Mouse (Mus musculus) heart, embryonic 14.5 days (tissue): Measurements from ENCODE around the gene Prnp. TPM values are rescaled to one million over a fixed set of nuclear protein-coding genes. Genes with fewer than 3 reads are reported as not detected.
A peak's percentile ranks its signal among the peaks of the same experiment; 100 is the strongest.

ENCODE experiments used
- ATAC-seq: fragments of 200-750 bp; cut with Nextera tagmentation; 2 replicates; pipeline ENCODE4 v1.8.0; 2017; ENCODE audit warnings: low read depth, moderate TSS enrichment; ENCODE audit not compliant: insufficient number of reproducible peaks, insufficient read depth, low FRiP score
- H3K27ac ChIP-seq, 2 experiments: fragments of 200-500 bp in 1 of 2; fragments of 300-500 bp in 1 of 2; sonication (generic) in 1 of 2; replicated peaks in 1 of 2; 2 replicates each; pipeline ENCODE4 v1.5.1; 2012 to 2014; ENCODE audit warnings: low read depth in 2 of 2, low read length in 2 of 2, control low read depth in 1 of 2, mild to moderate bottlenecking in 1 of 2, mixed read lengths in 1 of 2; ENCODE audit not compliant: control insufficient read depth in 1 of 2, insufficient read depth in 1 of 2
- H3K27me3 ChIP-seq: fragments of 300-500 bp; sonication (generic); 2 replicates; pipeline ENCODE4 v1.6.1; 2014; ENCODE audit warnings: mild to moderate bottlenecking, low read length, control low read depth; ENCODE audit not compliant: control insufficient read depth, insufficient read depth
- H3K36me3 ChIP-seq: fragments of 300-500 bp; sonication (generic); 2 replicates; pipeline ENCODE4 v1.6.1; 2014; ENCODE audit warnings: mild to moderate bottlenecking, control low read depth, low read length, mixed read lengths; ENCODE audit not compliant: control insufficient read depth, insufficient read depth
- H3K4me1 ChIP-seq, 2 experiments: fragments of 200-500 bp in 1 of 2; fragments of 300-500 bp in 1 of 2; sonication (generic) in 1 of 2; 2 replicates each; pipeline ENCODE4 v1.6.1; 2012 to 2014; ENCODE audit warnings: low read length in 2 of 2, control low read depth in 1 of 2, mixed read lengths in 1 of 2; ENCODE audit not compliant: control insufficient read depth in 2 of 2, insufficient read depth in 2 of 2
- H3K4me2 ChIP-seq: fragments of 300-500 bp; sonication (generic); 2 replicates; pipeline ENCODE4 v1.6.1; 2014; ENCODE audit warnings: mild to moderate bottlenecking, low read length
- H3K4me3 ChIP-seq, 2 experiments: fragments of 200-500 bp in 1 of 2; fragments of 300-500 bp in 1 of 2; sonication (generic) in 1 of 2; 2 replicates each; pipeline ENCODE4 v1.5.1; 2012 to 2014; ENCODE audit warnings: low read length in 2 of 2, mild to moderate bottlenecking in 2 of 2, control low read depth in 1 of 2, low read depth in 1 of 2, moderate library complexity in 1 of 2; ENCODE audit not compliant: control insufficient read depth in 1 of 2, insufficient read depth in 1 of 2
- H3K9ac ChIP-seq: fragments of 300-500 bp; sonication (generic); 2 replicates; pipeline ENCODE4 v1.6.1; 2014; ENCODE audit warnings: mild to moderate bottlenecking, low read length
- H3K9me3 ChIP-seq: fragments of 300-500 bp; sonication (generic); 2 replicates; pipeline ENCODE4 v1.6.1; 2016; ENCODE audit warnings: low read length, control low read depth; ENCODE audit not compliant: control insufficient read depth
- WGBS: fragments of 180-500 bp; shearing (Covaris S2); extraction: QIAGEN DNeasy Blood & Tissue Kit; methylation state at CpG from one replicate; pipeline ENCODE4 v1.1.7; 2014; 5-methylcytosine and 5-hydroxymethylcytosine counted together
- polyA plus RNA-seq: library from polyadenylated mRNA; unstranded; fragments of >200 nt; fragmentation: Nextera tagmentation; extraction: Ambion mirVana; gene quantifications from 2 replicates; pipeline ENCODE4 v1.2.1, GENCODE M21; 2014

Gene Prnp
- polyA plus RNA-seq, 1 experiment from 2014 or later, result 75.7 TPM

GRCm38 (mm10) chr2:131896011-131896410 is 13.7 kb upstream of the Prnp start:
- Histone ChIP-seq H3K9me3 (no peaks in the 10 kb centered on the region), H3K4me1 (peaks cover 4 to 7% of the 10 kb centered on the region in 2 experiments), H3K36me3 (no peaks in the 10 kb centered on the region), H3K27me3 (no peaks in the 10 kb centered on the region), H3K27ac (no peak overlapping the region), H3K4me2 (no peak overlapping the region), H3K4me3 (no peak overlapping the region), H3K9ac (no peak overlapping the region)
- WGBS, result 89% methylated on average over 4 of the region's 4 CpGs
- no peak for ATAC-seq

GRCm38 (mm10) chr2:131897336-131898109 is 12.2 kb upstream of the Prnp start:
- Histone ChIP-seq H3K9ac (no peak overlapping the region), H3K4me2 (no peak overlapping the region), H3K4me3 (no peak overlapping the region), H3K36me3 (no peaks in the 10 kb centered on the region), H3K27me3 (no peaks in the 10 kb centered on the region), H3K9me3 (no peaks in the 10 kb centered on the region), H3K4me1 (peaks cover 2 to 4% of the 10 kb centered on the region in 2 experiments; a peak in 2 of 4 replicates), H3K27ac (no peak overlapping the region)
- WGBS, result 90% methylated on average over 12 of the region's 12 CpGs
- ATAC-seq, result no peak

- Histone ChIP-seq H3K36me3 (no peaks in the 10 kb centered on the region), H3K4me3 (no peak overlapping the region), H3K9me3 (no peaks in the 10 kb centered on the region), H3K4me2 (no peak overlapping the region), H3K4me1 (peaks cover 21 to 24% of the 10 kb centered on the region in 2 experiments), H3K27me3 (no peaks in the 10 kb centered on the region), H3K27ac (peak overlapping the region; percentile 94 to 96), H3K9ac (no peak overlapping the region)
- 23% methylated on average over 3 of the region's 3 CpGs for WGBS
- no peak for ATAC-seq
Observed at GRCm38 (mm10) chr2:131902423-131902822, 7.3 kb upstream of the Prnp start.

GRCm38 (mm10) chr2:131902867-131903266 is 6.9 kb upstream of the Prnp start:
- Histone ChIP-seq H3K4me1 (peaks cover 21 to 24% of the 10 kb centered on the region in 2 experiments), H3K4me2 (peak overlapping the region; percentile 35), H3K4me3 (no peak overlapping the region), H3K27me3 (no peaks in the 10 kb centered on the region), H3K27ac (peak overlapping the region; percentile 94 to 96), H3K36me3 (no peaks in the 10 kb centered on the region), H3K9ac (peak overlapping the region; percentile 46), H3K9me3 (no peaks in the 10 kb centered on the region)
- ATAC-seq, result peak; percentile 87
- 3% methylated on average over 8 of the region's 8 CpGs for WGBS

GRCm38 (mm10) chr2:131905025-131905424 is 4.7 kb upstream of the Prnp start:
- H3K4me3 ChIP-seq, result no peak overlapping the region
- no peaks in the 10 kb centered on the region for H3K27me3 ChIP-seq
- H3K4me2 ChIP-seq, result no peak overlapping the region
- H3K27ac ChIP-seq, result peak overlapping the region in 1 of 2 experiments; percentile 28; a peak in 1 of 4 replicates
- H3K9me3 ChIP-seq, result no peaks in the 10 kb centered on the region
- no peak overlapping the region for H3K9ac ChIP-seq
- no peak for ATAC-seq
- H3K4me1 ChIP-seq, result peaks cover 25 to 32% of the 10 kb centered on the region in 2 experiments
- no peaks in the 10 kb centered on the region for H3K36me3 ChIP-seq
- 7% methylated on average over 5 of the region's 5 CpGs for WGBS

- ATAC-seq, result no peak
- Histone ChIP-seq H3K4me1 (peaks cover 25 to 37% of the 10 kb centered on the region in 2 experiments), H3K9me3 (no peaks in the 10 kb centered on the region), H3K9ac (no peak overlapping the region), H3K36me3 (no peaks in the 10 kb centered on the region), H3K4me2 (no peak overlapping the region), H3K27ac (no peak overlapping the region), H3K27me3 (no peaks in the 10 kb centered on the region), H3K4me3 (no peak overlapping the region)
- WGBS, result 59% methylated on average over 6 of the region's 6 CpGs
Observed at GRCm38 (mm10) chr2:131905776-131906175, 4.0 kb upstream of the Prnp start.

- Histone ChIP-seq H3K9ac (no peak overlapping the region), H3K4me2 (no peak overlapping the region), H3K36me3 (no peaks in the 10 kb centered on the region), H3K4me3 (no peak overlapping the region), H3K4me1 (peaks cover 26 to 42% of the 10 kb centered on the region in 2 experiments), H3K27ac (no peak overlapping the region), H3K27me3 (no peaks in the 10 kb centered on the region), H3K9me3 (no peaks in the 10 kb centered on the region)
- WGBS, result 90% methylated on average over 3 of the region's 3 CpGs
- no peak for ATAC-seq
Observed at GRCm38 (mm10) chr2:131906266-131906665, 3.5 kb upstream of the Prnp start.
